Mouse (Mus musculus) cerebellum, adult 2 months (tissue): ENCODE data around the gene Ggt5. TPM values are rescaled to one million over a fixed set of nuclear protein-coding genes. Genes with fewer than 3 reads are reported as not detected.
A peak's percentile ranks its signal among the peaks of the same experiment; 100 is the strongest.

Source experiments
- DNase-seq, 2 experiments: peaks; one replicate each; pipeline ENCODE4 v3.0.0; 2021
- H3K27ac ChIP-seq: fragments of 200-500 bp; 2 replicates; pipeline ENCODE4 v1.5.1; 2012; ENCODE audit warnings: low read length, control low read depth, inconsistent platforms; ENCODE audit not compliant: insufficient read depth
- H3K27me3 ChIP-seq: fragments of 200-500 bp; 2 replicates; pipeline ENCODE4 v1.6.1; 2012; ENCODE audit warnings: inconsistent platforms, mild to moderate bottlenecking, low read length, moderate library complexity; ENCODE audit not compliant: control insufficient read depth, insufficient read depth
- H3K4me1 ChIP-seq: fragments of 200-500 bp; 2 replicates; pipeline ENCODE4 v1.6.1; 2011; ENCODE audit warnings: low read length; ENCODE audit not compliant: control insufficient read depth, insufficient read depth
- H3K4me3 ChIP-seq: fragments of 200-500 bp; replicated peaks from 2 replicates; pipeline ENCODE3; 2011; ENCODE audit warnings: mild to moderate bottlenecking, low read depth, low read length, control low read depth; ENCODE audit not compliant: insufficient read depth
- CTCF ChIP-seq: fragments of 200-500 bp; IDR thresholded peaks from 2 replicates; pipeline ENCODE4 v1.5.1; 2011; ENCODE audit warnings: low read depth, mild to moderate bottlenecking, control low read depth, low read length, moderate library complexity, borderline replicate concordance; ENCODE audit not compliant: insufficient read depth
- POLR2A ChIP-seq: fragments of 200-500 bp; IDR thresholded peaks from 2 replicates; pipeline ENCODE4 v1.6.1; 2011; ENCODE audit warnings: low read length, control low read depth, borderline replicate concordance; ENCODE audit not compliant: insufficient read depth
- WGBS: fragments of 180-500 bp; shearing (Covaris S2); methylation state at CpG from one replicate; pipeline ENCODE4 v1.1.7; 2018; 5-methylcytosine and 5-hydroxymethylcytosine counted together
- polyA plus RNA-seq: library from polyadenylated mRNA; depleted of rRNA; stranded (reverse); fragments of >200 nt; gene quantifications from 2 replicates; pipeline ENCODE4 v1.2.3, GENCODE M21; 2012

Ggt5 gene
- polyA plus RNA-seq, 1 experiment: 4.0 TPM

- DNase-seq: no peak
- no peak for TF ChIP-seq POLR2A
- no peak for TF ChIP-seq CTCF
- Histone ChIP-seq H3K4me1 (peaks cover 10% of the 10 kb centered on the region), H3K27me3 (no peaks in the 10 kb centered on the region), H3K27ac (no peak overlapping the region), H3K4me3 (no peak overlapping the region)
- WGBS: 71% methylated on average over 6 of the region's 6 CpGs
Observed at GRCm38 (mm10) chr10:75555557-75555956, 33.6 kb upstream of the Ggt5 start.

- Histone ChIP-seq H3K4me3 (no peak overlapping the region), H3K27ac (no peak overlapping the region), H3K4me1 (peaks cover 14% of the 10 kb centered on the region), H3K27me3 (no peaks in the 10 kb centered on the region)
- 34% methylated on average over 9 of the region's 9 CpGs for WGBS
- TF ChIP-seq CTCF (no peak), POLR2A (no peak)
- DNase-seq: peak; percentile 51 to 69
Observed at GRCm38 (mm10) chr10:75556026-75556425, 33.1 kb upstream of the Ggt5 start.

- no peak for TF ChIP-seq CTCF
- TF ChIP-seq POLR2A: no peak; the same call in 1 of the 2 replicates
- H3K27me3 ChIP-seq: no peaks in the 10 kb centered on the region
- DNase-seq: peak; percentile 77 to 86
- WGBS: 1% methylated on average over 3 of the region's 3 CpGs
- peaks cover 23% of the 10 kb centered on the region for H3K4me1 ChIP-seq
- H3K4me3 ChIP-seq: peak overlapping the region; percentile 93
- peak overlapping the region; percentile 72 for H3K27ac ChIP-seq
Observed at GRCm38 (mm10) chr10:75558515-75558914, 30.6 kb upstream of the Ggt5 start.

GRCm38 (mm10) chr10:75559041-75559675 lies 30.0 kb upstream of the Ggt5 start:
- under 1% methylated on average over 14 of the region's 14 CpGs for WGBS
- peak; percentile 33 to 53 for DNase-seq
- H3K4me3 ChIP-seq: peak overlapping the region; percentile 93
- TF ChIP-seq POLR2A (no peak), CTCF (no peak)
- H3K27me3 ChIP-seq: no peaks in the 10 kb centered on the region
- H3K27ac ChIP-seq: peak overlapping the region; percentile 72
- H3K4me1 ChIP-seq: peaks cover 23% of the 10 kb centered on the region

GRCm38 (mm10) chr10:75559676-75560548 lies 29.2 kb upstream of the Ggt5 start, which contains the start of gene Lrrc75b:
Gene Lrrc75b, minus strand, starts transcription at chr10:75560330.
- peak within 1 kb of the TSS; percentile 72 for H3K27ac ChIP-seq
- H3K27me3 ChIP-seq: no peaks in the 10 kb centered on the region
- H3K4me3 ChIP-seq: peak within 1 kb of the TSS; percentile 93
- H3K4me1 ChIP-seq: peaks cover 23% of the 10 kb centered on the region
- peak; percentile 83 to 86 for DNase-seq
- WGBS: 1% methylated on average over 75 of the region's 75 CpGs
- TF ChIP-seq POLR2A (peak; percentile 27; the same call in 1 of the 2 replicates), CTCF (no peak)

GRCm38 (mm10) chr10:75560549-75560899 lies 28.6 kb upstream of the Ggt5 start:
- TF ChIP-seq POLR2A: no peak
- no peak for TF ChIP-seq CTCF
- WGBS: 26% methylated on average over 6 of the region's 6 CpGs
- H3K4me1 ChIP-seq: peaks cover 23% of the 10 kb centered on the region
- peak overlapping the region; percentile 72 for H3K27ac ChIP-seq
- no peaks in the 10 kb centered on the region for H3K27me3 ChIP-seq
- no peak for DNase-seq
- H3K4me3 ChIP-seq: peak overlapping the region; percentile 93

- peak; percentile 38 to 46 for DNase-seq
- Histone ChIP-seq H3K27me3 (no peaks in the 10 kb centered on the region), H3K4me3 (peak within 1 kb of the TSS; percentile 93), H3K27ac (peak within 1 kb of the TSS; percentile 72), H3K4me1 (peaks cover 23% of the 10 kb centered on the region)
- WGBS: 26% methylated on average over 10 of the region's 10 CpGs
- TF ChIP-seq CTCF (no peak), POLR2A (no peak)
Observed at GRCm38 (mm10) chr10:75561071-75561654, 28.0 kb upstream of the Ggt5 start, which contains the start of gene Ggt1. Gene Ggt1, plus strand, starts transcription at chr10:75561604.

- DNase-seq: no peak
- WGBS: 97% methylated on average over 8 of the region's 8 CpGs
- H3K4me3 ChIP-seq: no peak overlapping the region
- TF ChIP-seq POLR2A: no peak
- no peak for TF ChIP-seq CTCF
- H3K27me3 ChIP-seq: no peaks in the 10 kb centered on the region
- H3K4me1 ChIP-seq: peaks cover 23% of the 10 kb centered on the region
- no peak overlapping the region for H3K27ac ChIP-seq
Observed at GRCm38 (mm10) chr10:75562596-75562995, 26.5 kb upstream of the Ggt5 start.
